In genomic region chr17:65613142-65613462, GRCm38 (mm10) we compare ENCODE assay signal across 8 mouse cellular contexts. TPM values are rescaled to one million over a fixed set of nuclear protein-coding genes. Genes with fewer than 3 reads are reported as not detected.
DNase-seq lines count a peak whose midpoint lies in the region; ATAC-seq and TF ChIP-seq lines count a peak whose summit lies in the region.

No protein-coding gene starts in this region.

- 0% methylated on average over 18 of the region's 42 CpGs for WGBS in heart, postnatal 0 days
- WGBS in hindbrain, embryonic 12.5 days: 0% methylated on average over 16 of the region's 42 CpGs
- WGBS in midbrain, embryonic 12.5 days: 1% methylated on average over 42 of the region's 42 CpGs

- peak overlapping the region; percentile 67; the same call in 1 of the 2 replicates for H3K4me2 ChIP-seq in heart, postnatal 0 days (ENCODE audit: low read depth, low read length)
- H3K4me2 ChIP-seq in hindbrain, embryonic 12.5 days (replicated peaks): peak overlapping the region; percentile 68
- H3K4me2 ChIP-seq in midbrain, embryonic 12.5 days (replicated peaks): peak overlapping the region; percentile 75; the same call in 1 of the 2 replicates

- no peak for TF ChIP-seq EP300 in heart, postnatal 0 days (IDR thresholded peaks at IDR 0.05; ENCODE audit: low read depth)

- ATAC-seq in heart, postnatal 0 days (ENCODE audit: insufficient read depth, low read depth): peak; percentile 32
- ATAC-seq in activated CD4-positive, CD25-positive, alpha-beta regulatory T cell, adult 4 months: peak; percentile 34
- ATAC-seq in hindbrain, embryonic 12.5 days (ENCODE audit: low FRiP score): peak; percentile 70
- ATAC-seq in midbrain, embryonic 12.5 days (ENCODE audit: low FRiP score, low read depth): peak; percentile 70

- peak overlapping the region; percentile 99 for H3K9ac ChIP-seq in heart, postnatal 0 days (replicated peaks; ENCODE audit: low read depth, low read length)
- peak overlapping the region; percentile 98 for H3K9ac ChIP-seq in hindbrain, embryonic 12.5 days
- H3K9ac ChIP-seq in midbrain, embryonic 12.5 days (replicated peaks): peak overlapping the region; percentile 96

- peaks cover 29% of the 10 kb centered on the region for H3K4me1 ChIP-seq in heart, postnatal 0 days (ENCODE audit: control insufficient read depth, insufficient read depth)
- H3K4me1 ChIP-seq in hindbrain, embryonic 12.5 days: peaks cover 27% of the 10 kb centered on the region
- H3K4me1 ChIP-seq in midbrain, embryonic 12.5 days: peaks cover 27% of the 10 kb centered on the region

- H3K27me3 ChIP-seq in heart, postnatal 0 days (ENCODE audit: control insufficient read depth, insufficient read depth, low read length): no peaks in the 10 kb centered on the region
- no peaks in the 10 kb centered on the region for H3K27me3 ChIP-seq in hindbrain, embryonic 12.5 days
- no peaks in the 10 kb centered on the region for H3K27me3 ChIP-seq in midbrain, embryonic 12.5 days

- H3K27ac ChIP-seq in heart, postnatal 0 days (ENCODE audit: low read depth): peak overlapping the region; percentile 98
- H3K27ac ChIP-seq in hindbrain, embryonic 12.5 days: peak overlapping the region; percentile 100
- peak overlapping the region; percentile 100 for H3K27ac ChIP-seq in midbrain, embryonic 12.5 days (replicated peaks)

- H3K36me3 ChIP-seq in heart, postnatal 0 days (replicated peaks; ENCODE audit: control insufficient read depth, insufficient read depth, low read length): no peaks in the 10 kb centered on the region
- no peaks in the 10 kb centered on the region for H3K36me3 ChIP-seq in hindbrain, embryonic 12.5 days
- no peaks in the 10 kb centered on the region for H3K36me3 ChIP-seq in midbrain, embryonic 12.5 days

- peak overlapping the region; percentile 91 for H3K4me3 ChIP-seq in heart, postnatal 0 days (ENCODE audit: low read depth, low read length)
- H3K4me3 ChIP-seq in hindbrain, embryonic 12.5 days: peak overlapping the region; percentile 98
- peak overlapping the region; percentile 97 for H3K4me3 ChIP-seq in midbrain, embryonic 12.5 days

- no peak for TF ChIP-seq CTCF in heart, postnatal 0 days (IDR thresholded peaks at IDR 0.05; ENCODE audit: low read depth)

- no peaks in the 10 kb centered on the region for H3K9me3 ChIP-seq in heart, postnatal 0 days (replicated peaks; ENCODE audit: control insufficient read depth, low read length)
- no peaks in the 10 kb centered on the region for H3K9me3 ChIP-seq in hindbrain, embryonic 12.5 days (replicated peaks)
- H3K9me3 ChIP-seq in midbrain, embryonic 12.5 days: no peaks in the 10 kb centered on the region

- DNase-seq in heart, postnatal 0 days (ENCODE audit: low spot score): no peak
- DNase-seq in heart, adult 11 months: no peak
- no peak for DNase-seq in frontal cortex, postnatal 14 days (ENCODE audit: low spot score in 2 of 2)
- no peak for DNase-seq in cerebellum, postnatal 25 days
- DNase-seq in spleen, postnatal 10 days (ENCODE audit: low spot score in 2 of 2): no peak

RNA-seq across cellular contexts. Expression of gene Vapa, which starts 0.3 kb away (rescaled TPM):
- total RNA-seq in heart, postnatal 0 days (2014; rRNA removed; ENCODE audit: low replicate concordance): 49.8 and 79.9 TPM in 2 replicates
- 139 and 144 TPM in 2 replicates for polyA plus RNA-seq in heart, postnatal 0 days (2015; fragmentation: Nextera tagmentation; extraction: Ambion mirVana)
- 10 to 100 TPM; 23.3 to 44.9 TPM for polyA plus RNA-seq in activated CD4-positive, CD25-positive, alpha-beta regulatory T cell, adult 4 months (2017; shearing (Covaris generic))
- polyA plus RNA-seq in hindbrain, embryonic 12.5 days (2016; fragmentation: Nextera tagmentation; extraction: Ambion mirVana): 264 and 270 TPM in 2 replicates
- 238 and 248 TPM in 2 replicates for polyA plus RNA-seq in midbrain, embryonic 12.5 days (2016; fragmentation: Nextera tagmentation; extraction: Ambion mirVana)

RNA-seq across cellular contexts. Expression of gene Txndc2, which starts 28.9 kb away (rescaled TPM):
- not detected in 2 replicates for total RNA-seq in heart, postnatal 0 days (2014; rRNA removed; ENCODE audit: low replicate concordance)
- 0.16 and 0.18 TPM in 2 replicates for polyA plus RNA-seq in heart, postnatal 0 days (2015; fragmentation: Nextera tagmentation; extraction: Ambion mirVana)
- not detected for polyA plus RNA-seq in activated CD4-positive, CD25-positive, alpha-beta regulatory T cell, adult 4 months (2017; shearing (Covaris generic))
- 0.13 and 0.27 TPM in 2 replicates for polyA plus RNA-seq in hindbrain, embryonic 12.5 days (2016; fragmentation: Nextera tagmentation; extraction: Ambion mirVana)
- polyA plus RNA-seq in midbrain, embryonic 12.5 days (2016; fragmentation: Nextera tagmentation; extraction: Ambion mirVana): 0.09 and 0.21 TPM in 2 replicates
